Mouse (Mus musculus) MEL (cell line): ENCODE measurements around the gene Pabpn1.

Experiments used
- BHLHE40 ChIP-seq: IDR thresholded peaks from 2 replicates; pipeline ENCODE4 v1.6.1; 2012; ENCODE audit warnings: low read depth, mild to moderate bottlenecking, inconsistent platforms, low read length, improper control_type of control experiment, borderline replicate concordance
- CHD2 ChIP-seq: IDR thresholded peaks from 2 replicates; pipeline ENCODE4 v1.6.1; 2011; ENCODE audit warnings: low read length, improper control_type of control experiment
- CTCF ChIP-seq, 3 experiments: IDR thresholded peaks in 2 of 3; conservative IDR thresholded peaks in 1 of 3; 2 replicates each; pipeline ENCODE4 v1.5.1; 2011 to 2012; ENCODE audit warnings: low read length in 3 of 3, low read depth in 2 of 3, mild to moderate bottlenecking in 2 of 3, improper control_type of control experiment in 1 of 3, inconsistent platforms in 1 of 3, mixed read lengths in 1 of 3, moderate library complexity in 1 of 3; ENCODE audit not compliant: control insufficient read depth in 1 of 3, insufficient read depth in 1 of 3, poor library complexity in 1 of 3, severe bottlenecking in 1 of 3
- E2F4 ChIP-seq: IDR thresholded peaks from 2 replicates; pipeline ENCODE4 v1.6.1; 2011; ENCODE audit warnings: low read depth, low read length, improper control_type of control experiment, borderline replicate concordance
- ELF1 ChIP-seq: IDR thresholded peaks from 2 replicates; pipeline ENCODE4 v1.6.1; 2014; ENCODE audit warnings: low read depth, mild to moderate bottlenecking, inconsistent platforms, low read length, improper control_type of control experiment, moderate library complexity
- EP300 ChIP-seq, 2 experiments: IDR thresholded peaks; 2 replicates each; pipeline ENCODE4 v1.6.1; 2011; ENCODE audit warnings: improper control_type of control experiment in 2 of 2, low read length in 2 of 2, low read depth in 1 of 2, mild to moderate bottlenecking in 1 of 2
- NELFE ChIP-seq: IDR thresholded peaks from 2 replicates; pipeline ENCODE4 v1.6.1; 2011; ENCODE audit warnings: low read depth, low read length, improper control_type of control experiment
- TAL1 ChIP-seq: IDR thresholded peaks from 2 replicates; pipeline ENCODE4 v1.6.1; 2012; ENCODE audit warnings: mild to moderate bottlenecking, inconsistent platforms, low read length, moderate library complexity, mixed read lengths
- TCF12 ChIP-seq: IDR thresholded peaks from 2 replicates; pipeline ENCODE4 v1.6.1; 2014; ENCODE audit warnings: low read depth, mild to moderate bottlenecking, inconsistent platforms, low read length, improper control_type of control experiment, moderate library complexity

DNA sequence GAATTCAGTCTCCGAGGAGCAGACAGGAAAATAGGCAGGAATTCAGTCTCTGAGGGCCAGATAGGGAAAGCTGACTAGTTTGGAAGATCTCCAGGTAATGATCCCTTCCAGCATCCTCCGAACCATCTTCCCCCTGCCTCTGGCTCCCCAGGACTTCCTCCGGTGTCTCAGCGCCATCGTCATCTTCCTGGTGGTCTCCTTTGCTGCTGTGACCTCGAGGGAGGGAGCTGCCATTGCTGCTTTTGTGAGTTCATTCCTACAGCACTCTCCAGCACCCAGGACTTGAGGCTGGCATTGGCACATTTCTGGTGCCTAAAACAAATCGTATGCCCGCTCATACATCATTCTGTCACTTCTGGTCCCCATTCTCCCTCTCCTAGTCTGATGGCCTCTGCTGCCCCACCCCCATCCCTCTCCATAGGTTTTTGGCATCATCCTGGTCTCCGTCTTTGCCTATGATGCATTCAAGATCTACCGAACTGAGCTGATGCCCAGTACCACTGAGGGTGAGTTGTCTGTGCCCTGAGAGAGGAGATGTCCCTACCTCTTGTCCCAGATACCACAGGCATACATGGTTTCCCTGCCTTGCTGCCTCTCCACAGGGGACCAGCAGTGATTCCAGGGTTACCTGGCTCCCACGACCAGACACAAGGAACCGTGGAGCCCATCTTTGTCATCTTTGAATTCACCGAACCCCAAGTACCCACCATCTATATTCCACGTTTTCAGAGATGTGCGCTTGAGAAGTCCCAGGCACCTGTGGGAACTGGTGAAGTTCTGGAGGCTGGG, 46.3 kb downstream of the Pabpn1 start:
- TF ChIP-seq E2F4 (no peak), ELF1 (no peak), TAL1 (no peak), CTCF (IDR thresholded peaks at IDR 0.05 in 2 of 3, conservative IDR thresholded peaks at IDR 0.05 in 1 of 3; ENCODE audit: control insufficient read depth in 1 of 3, insufficient read depth in 1 of 3, low read depth in 2 of 3, low read length in 3 of 3, poor library complexity in 1 of 3, severe bottlenecking in 1 of 3) (no peak), TCF12 (no peak), CHD2 (no peak), EP300 (IDR thresholded peaks at IDR 0.05; ENCODE audit: low read depth in 1 of 2, low read length in 2 of 2) (no peak), BHLHE40 (no peak), NELFE (no peak)
